Mouse (Mus musculus): ENCODE data around the gene Rybp.

Rybp gene

GRCm38 (mm10) chr6:100288730-100289035, 1.4 kb upstream of the Rybp start:
- DNase-seq (ENCODE audit: inconsistent age in 2 of 2, low spot score in 1 of 2): peak; percentile 36 to 55

- DNase-seq (ENCODE audit: inconsistent age in 2 of 2, low spot score in 1 of 2): peak; percentile 64 to 80
Measured at GRCm38 (mm10) chr6:100288016-100288729, 888 bp upstream of the Rybp start.

GRCm38 (mm10) chr6:100286573-100287333, 532 bp downstream of the Rybp start:
- peak; percentile 86 to 92 for DNase-seq (ENCODE audit: inconsistent age in 2 of 2, low spot score in 1 of 2)

GRCm38 (mm10) chr6:100285985-100286572, 1.2 kb downstream of the Rybp start:
- DNase-seq (ENCODE audit: inconsistent age in 2 of 2, low spot score in 1 of 2): peak in 1 of 2 experiments; percentile 56

GRCm38 (mm10) chr6:100278841-100279240, 8.4 kb downstream of the Rybp start:
- no peak for DNase-seq (ENCODE audit: inconsistent age in 2 of 2, low spot score in 1 of 2)

GRCm38 (mm10) chr6:100276344-100276743, 10.9 kb downstream of the Rybp start:
- DNase-seq (ENCODE audit: inconsistent age in 2 of 2, low spot score in 1 of 2): no peak

- DNase-seq (ENCODE audit: inconsistent age in 2 of 2, low spot score in 1 of 2): peak in 1 of 2 experiments; percentile 51
Measured at GRCm38 (mm10) chr6:100275643-100276042, 11.6 kb downstream of the Rybp start.

- no peak for DNase-seq (ENCODE audit: inconsistent age in 2 of 2, low spot score in 1 of 2)
Measured at GRCm38 (mm10) chr6:100273556-100273955, 13.7 kb downstream of the Rybp start.

- no peak for DNase-seq (ENCODE audit: inconsistent age in 2 of 2, low spot score in 1 of 2)
Measured at GRCm38 (mm10) chr6:100271992-100272391, 15.3 kb downstream of the Rybp start.

- peak in 1 of 2 experiments; percentile 49 for DNase-seq (ENCODE audit: inconsistent age in 2 of 2, low spot score in 1 of 2)
Measured at GRCm38 (mm10) chr6:100270765-100271164, 16.5 kb downstream of the Rybp start.

- no peak for DNase-seq (ENCODE audit: inconsistent age in 2 of 2, low spot score in 1 of 2)
Measured at GRCm38 (mm10) chr6:100259607-100260006, 27.7 kb downstream of the Rybp start.

GRCm38 (mm10) chr6:100258278-100258677, 29.0 kb downstream of the Rybp start:
- no peak for DNase-seq (ENCODE audit: inconsistent age in 2 of 2, low spot score in 1 of 2)

- no peak for DNase-seq (ENCODE audit: inconsistent age in 2 of 2, low spot score in 1 of 2)
Measured at GRCm38 (mm10) chr6:100255411-100255810, 31.9 kb downstream of the Rybp start.

GRCm38 (mm10) chr6:100254671-100255070, 32.6 kb downstream of the Rybp start:
- DNase-seq (ENCODE audit: inconsistent age in 2 of 2, low spot score in 1 of 2): no peak

GRCm38 (mm10) chr6:100244474-100244873, 42.8 kb downstream of the Rybp start:
- no peak for DNase-seq (ENCODE audit: inconsistent age in 2 of 2, low spot score in 1 of 2)

GRCm38 (mm10) chr6:100235036-100235435, 52.2 kb downstream of the Rybp start:
- DNase-seq (ENCODE audit: inconsistent age in 2 of 2, low spot score in 1 of 2): no peak

- no peak for DNase-seq (ENCODE audit: inconsistent age in 2 of 2, low spot score in 1 of 2)
Measured at GRCm38 (mm10) chr6:100233522-100233921, 53.8 kb downstream of the Rybp start.

GRCm38 (mm10) chr6:100233061-100233460, 54.2 kb downstream of the Rybp start:
- no peak for DNase-seq (ENCODE audit: inconsistent age in 2 of 2, low spot score in 1 of 2)

- DNase-seq (ENCODE audit: inconsistent age in 2 of 2, low spot score in 1 of 2): peak; percentile 57 to 82
Measured at GRCm38 (mm10) chr6:100226204-100226603, 61.1 kb downstream of the Rybp start.

GRCm38 (mm10) chr6:100223932-100224331, 63.4 kb downstream of the Rybp start:
- DNase-seq (ENCODE audit: inconsistent age in 2 of 2, low spot score in 1 of 2): peak in 1 of 2 experiments; percentile 51

GRCm38 (mm10) chr6:100223435-100223834, 63.9 kb downstream of the Rybp start:
- no peak for DNase-seq (ENCODE audit: inconsistent age in 2 of 2, low spot score in 1 of 2)

- DNase-seq (ENCODE audit: inconsistent age in 2 of 2, low spot score in 1 of 2): no peak
Measured at GRCm38 (mm10) chr6:100222927-100223326, 64.4 kb downstream of the Rybp start.
